Mouse (Mus musculus): ENCODE measurements around the gene Hsd17b6.
"Not testable (repeated sequence)": the region's sequence is repeated elsewhere in the genome, so short reads cannot be mapped to it uniquely, and the experiment has no call there.

Gene Hsd17b6

GRCm38 (mm10) chr10:128007446-128007845 lies at the start of gene Hsd17b6:
Hsd17b6 (minus strand) TSS chr10:128007611.
- no peak for DNase-seq (ENCODE audit: low read depth, low spot score)

- no peak for DNase-seq (ENCODE audit: low read depth, low spot score)
These were observed 45.6 kb upstream of the Hsd17b6 start for GRCm38 (mm10) chr10:128053001-128053400.

- not testable (repeated sequence) for DNase-seq (ENCODE audit: low read depth, low spot score)
These were observed 44.7 kb upstream of the Hsd17b6 start for GRCm38 (mm10) chr10:128052136-128052535.

- no peak for DNase-seq (ENCODE audit: low read depth, low spot score)
These were observed 44.2 kb upstream of the Hsd17b6 start for GRCm38 (mm10) chr10:128051589-128051988.

GRCm38 (mm10) chr10:128050355-128050754 lies 42.9 kb upstream of the Hsd17b6 start:
- no peak for DNase-seq (ENCODE audit: low read depth, low spot score)

- DNase-seq (ENCODE audit: low read depth, low spot score) = no peak
These were observed 42.3 kb upstream of the Hsd17b6 start for GRCm38 (mm10) chr10:128049741-128050140.

- no peak for DNase-seq (ENCODE audit: low read depth, low spot score)
These were observed 40.7 kb upstream of the Hsd17b6 start for GRCm38 (mm10) chr10:128048157-128048556.

- DNase-seq (ENCODE audit: low read depth, low spot score) = no peak
These were observed 35.8 kb upstream of the Hsd17b6 start for GRCm38 (mm10) chr10:128043041-128043835.

GRCm38 (mm10) chr10:128042466-128042865 lies 35.1 kb upstream of the Hsd17b6 start:
- DNase-seq (ENCODE audit: low read depth, low spot score) = no peak

- DNase-seq (ENCODE audit: low read depth, low spot score) = no peak
These were observed 34.2 kb upstream of the Hsd17b6 start for GRCm38 (mm10) chr10:128041636-128042035.

- no peak for DNase-seq (ENCODE audit: low read depth, low spot score)
These were observed 32.9 kb upstream of the Hsd17b6 start for GRCm38 (mm10) chr10:128040293-128040692.

- no peak for DNase-seq (ENCODE audit: low read depth, low spot score)
These were observed 32.4 kb upstream of the Hsd17b6 start for GRCm38 (mm10) chr10:128039858-128040257.

- no peak for DNase-seq (ENCODE audit: low read depth, low spot score)
These were observed 31.8 kb upstream of the Hsd17b6 start for GRCm38 (mm10) chr10:128039167-128039566.

GRCm38 (mm10) chr10:128037921-128038320 lies 30.5 kb upstream of the Hsd17b6 start:
- DNase-seq (ENCODE audit: low read depth, low spot score) = no peak

GRCm38 (mm10) chr10:128036746-128037425 lies 29.5 kb upstream of the Hsd17b6 start:
- no peak for DNase-seq (ENCODE audit: low read depth, low spot score)

- no peak for DNase-seq (ENCODE audit: low read depth, low spot score)
These were observed 23.4 kb upstream of the Hsd17b6 start for GRCm38 (mm10) chr10:128030860-128031259.

- no peak for DNase-seq (ENCODE audit: low read depth, low spot score)
These were observed 22.5 kb upstream of the Hsd17b6 start for GRCm38 (mm10) chr10:128029931-128030330.

GRCm38 (mm10) chr10:128023496-128023895 lies 16.1 kb upstream of the Hsd17b6 start:
- no peak for DNase-seq (ENCODE audit: low read depth, low spot score)

GRCm38 (mm10) chr10:128022196-128022595 lies 14.8 kb upstream of the Hsd17b6 start:
- DNase-seq (ENCODE audit: low read depth, low spot score) = no peak

GRCm38 (mm10) chr10:128015068-128015934 lies 7.9 kb upstream of the Hsd17b6 start, which contains the start of gene Prim1:
Prim1 (plus strand) TSS chr10:128015168.
- DNase-seq (ENCODE audit: low read depth, low spot score) = peak; percentile 61

GRCm38 (mm10) chr10:128009735-128010134 lies 2.3 kb upstream of the Hsd17b6 start:
- DNase-seq (ENCODE audit: low read depth, low spot score) = no peak
